Mouse (Mus musculus): Measurements from ENCODE around the gene Lsm7. TPM values are rescaled to one million over a fixed set of nuclear protein-coding genes. Genes with fewer than 3 reads are reported as not detected.

The Lsm7 gene
- polyA plus RNA-seq, 1 experiment from 2014 or later: 268 TPM

DNA sequence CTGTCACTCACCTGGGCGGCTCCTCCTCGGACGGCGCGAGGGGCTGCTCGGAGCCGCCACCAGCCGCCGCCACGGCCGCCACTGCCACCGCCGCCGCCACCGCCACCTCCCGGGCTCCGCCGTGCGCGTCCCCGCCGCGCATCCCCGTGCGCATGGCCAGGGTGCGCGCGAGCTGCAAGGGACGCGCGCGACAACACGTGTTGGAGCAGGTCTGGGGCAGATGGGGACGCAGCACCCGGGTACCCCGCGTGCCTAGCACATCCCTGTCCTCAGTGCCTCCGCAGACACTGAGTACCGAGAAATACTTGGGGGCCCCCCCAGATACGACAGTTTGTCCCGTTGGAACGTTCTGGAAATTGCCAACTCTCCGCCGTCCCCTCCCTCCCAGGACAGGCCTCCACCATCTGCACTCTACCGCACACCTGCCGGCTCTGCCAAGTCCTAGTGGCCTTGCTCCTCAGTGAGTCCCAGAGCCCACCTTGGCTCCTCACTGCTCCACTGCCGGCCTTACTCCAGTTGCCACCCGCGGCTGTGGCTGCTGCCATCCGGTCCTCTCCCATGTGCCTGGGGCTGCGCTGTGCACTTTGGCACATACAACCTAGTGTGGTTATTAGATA lies 11.0 kb downstream of the Lsm7 start, which contains the start of gene Lingo3:
Gene Lingo3, minus strand, starts transcription at position 109 of the 617 bp plus-strand sequence.
- Histone ChIP-seq H3K36me3 (no peaks in the 10 kb centered on the region), H3K4me2 (replicated peaks) (peak within 1 kb of the TSS; percentile 82), H3K4me3 (peak within 1 kb of the TSS; percentile 54), H3K9ac (replicated peaks) (peak within 1 kb of the TSS; percentile 55), H3K4me1 (peaks cover 16% of the 10 kb centered on the region), H3K9me3 (no peaks in the 10 kb centered on the region), H3K27me3 (peaks cover 26% of the 10 kb centered on the region), H3K27ac (replicated peaks) (no peak within 1 kb of the TSS)
- WGBS: 4% methylated on average over 51 of the region's 51 CpGs
- peak; percentile 49 for ATAC-seq (replicated peaks)

DNA sequence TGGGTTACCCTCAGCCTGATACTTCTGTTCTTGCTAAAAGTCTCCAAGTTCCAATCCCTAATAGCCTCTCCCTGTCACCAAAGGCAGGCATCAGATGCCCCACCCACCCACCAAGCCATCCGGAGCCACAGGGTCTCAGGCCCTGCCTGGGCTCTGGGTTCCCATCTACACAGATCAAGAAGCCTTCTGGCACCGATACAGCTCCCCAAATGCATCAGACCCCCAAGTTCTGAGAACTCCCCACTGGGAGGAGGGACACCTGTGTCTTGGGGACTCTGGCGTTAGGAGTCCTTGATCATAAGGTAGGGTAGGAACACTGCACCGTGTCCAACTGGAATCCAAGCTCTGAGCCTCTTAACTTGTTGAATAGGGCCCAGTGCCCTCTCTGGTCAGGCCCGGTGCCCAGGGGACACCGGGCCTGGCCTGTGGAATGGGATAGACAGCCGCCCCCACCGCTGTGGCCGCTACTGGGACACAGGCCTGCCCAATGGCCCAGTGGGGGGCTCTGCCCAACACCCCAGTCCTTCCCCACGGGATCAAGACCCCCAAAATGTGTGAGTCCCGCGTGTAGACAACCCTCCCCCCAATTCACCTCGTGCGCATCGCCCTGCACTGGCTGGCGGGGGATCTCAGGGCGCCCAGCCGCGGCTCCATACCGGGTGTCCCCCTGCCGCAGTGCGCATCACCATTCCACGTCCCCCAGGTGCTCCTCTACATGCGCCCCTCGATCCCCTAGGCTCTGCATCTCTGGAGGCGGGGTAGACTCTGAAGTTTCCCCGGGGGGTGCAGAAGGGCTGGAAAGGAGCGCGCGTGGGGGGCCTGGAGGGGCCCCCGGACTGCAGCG lies 11.7 kb downstream of the Lsm7 start:
- 7% methylated on average over 31 of the region's 32 CpGs for WGBS
- peaks cover 26% of the 10 kb centered on the region for H3K27me3 ChIP-seq
- H3K9ac ChIP-seq (replicated peaks): peak overlapping the region; percentile 55
- H3K9me3 ChIP-seq: no peaks in the 10 kb centered on the region
- H3K27ac ChIP-seq (replicated peaks): no peak overlapping the region
- peaks cover 16% of the 10 kb centered on the region for H3K4me1 ChIP-seq
- peak; percentile 44 for ATAC-seq (replicated peaks)
- H3K4me2 ChIP-seq (replicated peaks): peak overlapping the region; percentile 82
- peak overlapping the region; percentile 54 for H3K4me3 ChIP-seq
- no peaks in the 10 kb centered on the region for H3K36me3 ChIP-seq

GRCm38 (mm10) chr10:80842334-80842733 lies 12.7 kb downstream of the Lsm7 start:
- Histone ChIP-seq H3K27me3 (peaks cover 26% of the 10 kb centered on the region), H3K36me3 (no peaks in the 10 kb centered on the region), H3K4me2 (replicated peaks) (no peak overlapping the region), H3K4me1 (peaks cover 16% of the 10 kb centered on the region), H3K9me3 (no peaks in the 10 kb centered on the region), H3K27ac (replicated peaks) (no peak overlapping the region), H3K9ac (replicated peaks) (no peak overlapping the region), H3K4me3 (no peak overlapping the region)
- ATAC-seq (replicated peaks): no peak
- 80% methylated on average over 15 of the region's 15 CpGs for WGBS

DNA sequence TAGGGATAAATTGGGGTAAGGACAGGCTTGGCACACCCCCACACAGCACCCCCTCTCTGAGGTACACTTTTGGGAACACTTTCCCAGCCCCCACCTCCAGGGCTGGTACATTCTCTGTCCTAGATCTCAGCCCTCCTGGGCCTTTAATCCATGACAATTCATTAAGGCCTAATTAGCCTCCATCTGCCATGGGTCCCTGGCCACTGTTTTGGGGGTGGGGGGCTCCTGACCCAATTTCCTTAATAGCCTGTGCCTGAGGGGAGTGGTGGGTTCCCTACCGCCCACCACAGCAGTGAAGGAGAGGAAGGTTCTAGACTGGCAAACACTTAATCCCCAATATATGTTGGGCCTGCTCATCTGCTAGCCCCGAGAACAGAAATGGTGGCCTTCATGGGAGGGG lies 13.3 kb downstream of the Lsm7 start:
- Histone ChIP-seq H3K9me3 (no peaks in the 10 kb centered on the region), H3K9ac (replicated peaks) (no peak overlapping the region), H3K4me1 (peaks cover 16% of the 10 kb centered on the region), H3K27ac (replicated peaks) (no peak overlapping the region), H3K4me2 (replicated peaks) (no peak overlapping the region), H3K36me3 (no peaks in the 10 kb centered on the region), H3K27me3 (peaks cover 26% of the 10 kb centered on the region), H3K4me3 (no peak overlapping the region)
- 63% methylated on average over 2 of the region's 2 CpGs for WGBS
- ATAC-seq (replicated peaks): no peak

DNA sequence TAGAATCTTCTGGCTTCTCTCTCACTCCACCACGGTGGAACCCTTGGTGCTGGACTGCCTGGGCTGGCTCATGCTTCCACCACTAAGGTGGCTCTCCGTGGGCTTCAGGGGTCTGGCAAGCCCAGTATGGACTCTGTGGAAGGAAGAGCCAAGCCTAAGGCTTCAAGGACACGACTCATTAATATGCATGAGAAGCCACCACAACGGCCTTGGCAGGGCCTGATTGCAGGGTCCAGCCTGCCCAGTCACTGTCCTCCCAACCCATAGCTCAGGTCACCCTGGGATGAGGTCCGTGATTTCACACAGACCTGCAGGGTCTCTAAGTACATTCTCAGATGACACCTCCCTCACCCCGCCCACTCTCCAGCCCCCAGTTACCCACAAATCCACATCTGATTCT lies 15.2 kb downstream of the Lsm7 start:
- ATAC-seq (replicated peaks): no peak
- Histone ChIP-seq H3K27ac (replicated peaks) (no peak overlapping the region), H3K4me1 (peaks cover 16% of the 10 kb centered on the region), H3K4me2 (replicated peaks) (no peak overlapping the region), H3K36me3 (no peaks in the 10 kb centered on the region), H3K9ac (replicated peaks) (no peak overlapping the region), H3K27me3 (peaks cover 30% of the 10 kb centered on the region), H3K9me3 (no peaks in the 10 kb centered on the region), H3K4me3 (no peak overlapping the region)
- WGBS: 55% methylated on average over 6 of the region's 6 CpGs

DNA sequence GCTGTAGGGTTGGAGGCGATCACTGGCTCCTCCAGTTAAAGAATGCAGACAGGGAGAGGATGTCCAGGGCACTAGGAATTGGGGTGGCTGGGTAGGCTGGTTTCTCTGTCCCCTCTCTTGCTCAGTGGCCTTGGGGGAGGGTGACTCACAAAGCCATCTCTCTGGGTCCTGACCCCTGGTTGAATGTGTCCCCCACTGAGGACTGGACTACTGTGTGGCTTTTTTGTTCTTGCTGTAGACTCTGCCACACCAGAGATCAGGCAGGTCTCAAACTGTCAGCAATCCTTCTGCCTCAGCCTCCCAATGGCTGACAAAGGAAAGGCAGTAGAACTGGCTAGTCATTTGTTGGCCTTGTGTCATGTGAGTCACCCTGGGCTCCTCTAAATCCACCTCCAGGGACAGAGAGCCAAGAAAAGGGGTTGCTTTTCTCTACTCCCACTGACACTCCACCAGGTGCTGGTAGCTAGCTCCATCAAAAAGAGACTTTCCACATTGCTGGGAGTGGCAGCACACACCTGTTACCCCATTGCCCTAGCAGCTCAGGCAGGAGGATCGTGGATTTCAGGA lies 16.6 kb downstream of the Lsm7 start:
- H3K4me1 ChIP-seq: peaks cover 5% of the 10 kb centered on the region; the same call in 1 of the 2 replicates
- no peak overlapping the region for H3K4me2 ChIP-seq (replicated peaks)
- peaks cover 30% of the 10 kb centered on the region for H3K27me3 ChIP-seq
- no peak for ATAC-seq (replicated peaks)
- 75% methylated on average over 2 of the region's 2 CpGs for WGBS
- H3K36me3 ChIP-seq: 0 out of 2 replicates have a peak, but pooled peaks cover 4% of the 10 kb centered on the region
- H3K9me3 ChIP-seq: no peaks in the 10 kb centered on the region
- no peak overlapping the region for H3K4me3 ChIP-seq
- no peak overlapping the region for H3K27ac ChIP-seq (replicated peaks)
- no peak overlapping the region for H3K9ac ChIP-seq (replicated peaks)

GRCm38 (mm10) chr10:80837827-80838226 lies 17.2 kb downstream of the Lsm7 start:
- WGBS: 10% methylated on average over 2 of the region's 2 CpGs
- Histone ChIP-seq H3K27me3 (peaks cover 24% of the 10 kb centered on the region), H3K4me2 (replicated peaks) (no peak overlapping the region)

DNA sequence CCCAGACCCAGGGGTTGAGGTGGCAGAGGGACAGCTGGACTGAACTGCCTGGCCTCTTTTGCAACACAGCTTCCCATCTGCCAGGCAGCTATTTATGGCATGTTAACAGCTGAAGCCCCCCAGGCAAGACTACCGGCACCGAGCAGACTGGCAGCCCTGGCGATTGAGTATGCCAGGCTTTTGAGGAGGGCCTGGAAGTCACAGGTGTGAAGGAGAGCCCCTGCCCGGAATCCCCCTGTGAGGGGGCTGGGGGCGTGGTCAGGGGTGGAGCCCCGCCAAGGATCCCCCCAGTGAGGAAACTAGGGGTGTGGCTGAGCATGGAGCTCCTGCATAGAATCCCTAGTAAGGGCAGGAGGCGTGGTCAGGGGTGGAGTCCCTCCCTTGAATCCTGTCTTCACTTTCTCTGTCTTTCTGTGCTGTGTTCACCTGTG lies 18.0 kb downstream of the Lsm7 start:
- peaks cover 18% of the 10 kb centered on the region for H3K27me3 ChIP-seq
- WGBS: 42% methylated on average over 7 of the region's 7 CpGs
- H3K4me1 ChIP-seq: no peaks in the 10 kb centered on the region
- no peak for ATAC-seq (replicated peaks)
- H3K36me3 ChIP-seq: 0 out of 2 replicates have a peak, but pooled peaks cover 4% of the 10 kb centered on the region
- H3K27ac ChIP-seq (replicated peaks): no peak overlapping the region
- no peak overlapping the region for H3K9ac ChIP-seq (replicated peaks)
- no peak overlapping the region for H3K4me2 ChIP-seq (replicated peaks)
- no peaks in the 10 kb centered on the region for H3K9me3 ChIP-seq
- no peak overlapping the region for H3K4me3 ChIP-seq

More at GRCm38 (mm10) chr10:80837827-80838226, 17.2 kb downstream of the Lsm7 start:
- no peak overlapping the region for H3K4me3 ChIP-seq
- H3K9ac ChIP-seq (replicated peaks): no peak overlapping the region
- H3K4me1 ChIP-seq: no peaks in the 10 kb centered on the region
- no peak for ATAC-seq (replicated peaks)
- no peaks in the 10 kb centered on the region for H3K9me3 ChIP-seq
- 0 out of 2 replicates have a peak, but pooled peaks cover 4% of the 10 kb centered on the region for H3K36me3 ChIP-seq
- no peak overlapping the region for H3K27ac ChIP-seq (replicated peaks)

GRCm38 (mm10) chr10:80835617-80836016 lies 19.4 kb downstream of the Lsm7 start:
- peaks cover 18% of the 10 kb centered on the region for H3K27me3 ChIP-seq
- H3K9ac ChIP-seq (replicated peaks): no peak overlapping the region
- no peaks in the 10 kb centered on the region for H3K9me3 ChIP-seq
- H3K4me2 ChIP-seq (replicated peaks): no peak overlapping the region
- no peak for ATAC-seq (replicated peaks)
- H3K27ac ChIP-seq (replicated peaks): no peak overlapping the region
- no peaks in the 10 kb centered on the region for H3K4me1 ChIP-seq
- 62% methylated on average over 30 of the region's 30 CpGs for WGBS
- no peak overlapping the region for H3K4me3 ChIP-seq
- H3K36me3 ChIP-seq: 0 out of 2 replicates have a peak, but pooled peaks cover 4% of the 10 kb centered on the region

- no peaks in the 10 kb centered on the region for H3K9me3 ChIP-seq
- no peak overlapping the region for H3K4me3 ChIP-seq
- H3K4me1 ChIP-seq: peaks cover 14% of the 10 kb centered on the region
- no peak for ATAC-seq (replicated peaks)
- no peak overlapping the region for H3K4me2 ChIP-seq (replicated peaks)
- no peak overlapping the region for H3K27ac ChIP-seq (replicated peaks)
- H3K27me3 ChIP-seq: peaks cover 18% of the 10 kb centered on the region
- WGBS: 51% methylated on average over 7 of the region's 7 CpGs
- no peak overlapping the region for H3K9ac ChIP-seq (replicated peaks)
- peaks cover 22% of the 10 kb centered on the region for H3K36me3 ChIP-seq
These were observed 22.2 kb downstream of the Lsm7 start for GRCm38 (mm10) chr10:80832818-80833217.

DNA sequence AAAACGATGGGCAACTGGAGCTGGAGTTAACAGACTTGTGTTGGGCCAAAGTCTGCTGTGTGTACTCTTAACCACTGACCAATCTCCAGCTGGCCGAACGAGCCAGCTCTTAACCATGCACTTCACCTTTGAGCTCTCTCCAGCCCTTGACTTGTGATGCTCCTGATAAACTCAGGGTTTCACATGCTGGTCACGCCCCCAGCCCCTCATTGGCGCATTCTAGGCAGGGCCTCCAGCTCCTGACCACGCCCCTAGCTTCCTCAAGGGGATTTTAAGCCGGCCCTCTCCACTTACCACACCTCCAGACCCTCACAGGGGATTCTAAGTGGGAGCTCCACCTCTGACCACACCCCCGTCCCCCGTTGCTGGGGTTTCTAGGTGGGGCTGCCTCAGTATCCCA lies 23.9 kb downstream of the Lsm7 start:
- Histone ChIP-seq H3K4me1 (peaks cover 19% of the 10 kb centered on the region), H3K9ac (replicated peaks) (no peak overlapping the region)

More for the DNA sequence above, 23.9 kb downstream of the Lsm7 start:
- H3K36me3 ChIP-seq: peaks cover 22% of the 10 kb centered on the region
- H3K4me3 ChIP-seq: no peak overlapping the region
- H3K27ac ChIP-seq (replicated peaks): no peak overlapping the region
- ATAC-seq (replicated peaks): no peak
- 4% methylated on average over 9 of the region's 9 CpGs for WGBS
- H3K4me2 ChIP-seq (replicated peaks): no peak overlapping the region
- no peaks in the 10 kb centered on the region for H3K9me3 ChIP-seq
- H3K27me3 ChIP-seq: peaks cover 18% of the 10 kb centered on the region

Data from forebrain, embryonic 15.5 days (tissue).